Mouse (Mus musculus) MEL (cell line): ENCODE measurements around the gene Nosip. TPM values are rescaled to one million over a fixed set of nuclear protein-coding genes. Genes with fewer than 3 reads are reported as not detected.

Experiments
- DNase-seq: peaks from one replicate; pipeline ENCODE4 v3.0.0; 2011; ENCODE audit warnings: low read depth, low spot score
- H3K27ac ChIP-seq: 2 replicates; pipeline ENCODE4 v1.5.1; 2012; ENCODE audit warnings: low read depth, mild to moderate bottlenecking, control low read depth, low read length, moderate library complexity; ENCODE audit not compliant: control insufficient read depth
- H3K27me3 ChIP-seq, 2 experiments: fragments of 150-350 bp in 1 of 2; sonication (generic) in 1 of 2; 2 replicates each; pipeline ENCODE4 v1.6.1; 2012; ENCODE audit warnings: low read length in 2 of 2, mild to moderate bottlenecking in 2 of 2, improper control_type of control experiment in 1 of 2, moderate library complexity in 1 of 2; ENCODE audit not compliant: insufficient read depth in 2 of 2, control insufficient read depth in 1 of 2
- H3K36me3 ChIP-seq, 2 experiments: 2 replicates each; pipeline ENCODE4 v1.6.1; 2012 to 2014; ENCODE audit warnings: low read length in 2 of 2, improper control_type of control experiment in 1 of 2, inconsistent platforms in 1 of 2, mild to moderate bottlenecking in 1 of 2; ENCODE audit not compliant: insufficient read depth in 2 of 2, control insufficient read depth in 1 of 2
- H3K4me1 ChIP-seq, 2 experiments: fragments of 150-350 bp in 1 of 2; sonication (generic) in 1 of 2; 2 replicates each; pipeline ENCODE4 v1.6.1; 2012; ENCODE audit warnings: low read length in 2 of 2, improper control_type of control experiment in 1 of 2, mild to moderate bottlenecking in 1 of 2; ENCODE audit not compliant: insufficient read depth in 2 of 2, control insufficient read depth in 1 of 2
- H3K4me3 ChIP-seq, 2 experiments: fragments of 150-350 bp in 1 of 2; sonication (generic) in 1 of 2; 2 replicates each; pipeline ENCODE4 v1.5.1; 2012; ENCODE audit warnings: low read depth in 2 of 2, low read length in 2 of 2, mild to moderate bottlenecking in 2 of 2, moderate library complexity in 2 of 2, control low read depth in 1 of 2, improper control_type of control experiment in 1 of 2; ENCODE audit not compliant: control insufficient read depth in 1 of 2, insufficient read depth in 1 of 2
- H3K79me2 ChIP-seq: 2 replicates; pipeline ENCODE4 v1.6.1; 2012; ENCODE audit warnings: mild to moderate bottlenecking, low read length, moderate library complexity; ENCODE audit not compliant: control insufficient read depth, poor library complexity, insufficient read depth
- H3K9ac ChIP-seq: 2 replicates; pipeline ENCODE4 v1.6.1; 2012; ENCODE audit warnings: low read depth, mild to moderate bottlenecking, control low read depth, low read length, moderate library complexity; ENCODE audit not compliant: control insufficient read depth, poor library complexity, severe bottlenecking
- H3K9me3 ChIP-seq: fragments of 150-350 bp; sonication (generic); replicated peaks from 2 replicates; pipeline ENCODE4 v1.6.1; 2012; ENCODE audit warnings: mild to moderate bottlenecking, low read length, improper control_type of control experiment, moderate library complexity; ENCODE audit not compliant: insufficient read depth
- BHLHE40 ChIP-seq: IDR thresholded peaks from 2 replicates; pipeline ENCODE4 v1.6.1; 2012; ENCODE audit warnings: low read depth, mild to moderate bottlenecking, inconsistent platforms, low read length, improper control_type of control experiment, borderline replicate concordance
- CHD1 ChIP-seq: IDR thresholded peaks from 2 replicates; pipeline ENCODE4 v1.6.1; 2012; ENCODE audit warnings: low read depth, mild to moderate bottlenecking, inconsistent platforms, low read length, improper control_type of control experiment
- CHD2 ChIP-seq: IDR thresholded peaks from 2 replicates; pipeline ENCODE4 v1.6.1; 2011; ENCODE audit warnings: low read length, improper control_type of control experiment
- CTCF ChIP-seq, 3 experiments: IDR thresholded peaks in 2 of 3; conservative IDR thresholded peaks in 1 of 3; 2 replicates each; pipeline ENCODE4 v1.5.1; 2011 to 2012; ENCODE audit warnings: low read length in 3 of 3, low read depth in 2 of 3, mild to moderate bottlenecking in 2 of 3, improper control_type of control experiment in 1 of 3, inconsistent platforms in 1 of 3, mixed read lengths in 1 of 3, moderate library complexity in 1 of 3; ENCODE audit not compliant: control insufficient read depth in 1 of 3, insufficient read depth in 1 of 3, poor library complexity in 1 of 3, severe bottlenecking in 1 of 3
- E2F4 ChIP-seq: IDR thresholded peaks from 2 replicates; pipeline ENCODE4 v1.6.1; 2011; ENCODE audit warnings: low read depth, low read length, improper control_type of control experiment, borderline replicate concordance
- ELF1 ChIP-seq: IDR thresholded peaks from 2 replicates; pipeline ENCODE4 v1.6.1; 2014; ENCODE audit warnings: low read depth, mild to moderate bottlenecking, inconsistent platforms, low read length, improper control_type of control experiment, moderate library complexity
- ETS1 ChIP-seq: IDR thresholded peaks from 2 replicates; pipeline ENCODE4 v1.6.1; 2012; ENCODE audit warnings: low read depth, mild to moderate bottlenecking, inconsistent platforms, low read length, improper control_type of control experiment, moderate library complexity
- GABPA ChIP-seq: IDR thresholded peaks from 2 replicates; pipeline ENCODE4 v1.6.1; 2012; ENCODE audit warnings: low read depth, mild to moderate bottlenecking, inconsistent platforms, low read length, improper control_type of control experiment, moderate library complexity
- GATA1 ChIP-seq: IDR thresholded peaks from 2 replicates; pipeline ENCODE4 v1.6.1; 2011; ENCODE audit warnings: low read depth, low read length, improper control_type of control experiment
- HCFC1 ChIP-seq: IDR thresholded peaks from 2 replicates; pipeline ENCODE4 v1.6.1; 2012; ENCODE audit warnings: low read depth, mild to moderate bottlenecking, inconsistent platforms, low read length, improper control_type of control experiment, moderate library complexity
- MAFK ChIP-seq: IDR thresholded peaks from 2 replicates; pipeline ENCODE4 v1.6.1; 2011; ENCODE audit warnings: low read depth, mild to moderate bottlenecking, low read length, improper control_type of control experiment, borderline replicate concordance
- MAX ChIP-seq: IDR thresholded peaks from 2 replicates; pipeline ENCODE4 v1.6.1; 2011; ENCODE audit warnings: low read length, improper control_type of control experiment
- MAZ ChIP-seq: IDR thresholded peaks from 2 replicates; pipeline ENCODE4 v1.6.1; 2012; ENCODE audit warnings: low read depth, mild to moderate bottlenecking, inconsistent platforms, low read length, improper control_type of control experiment
- MEF2A ChIP-seq: IDR thresholded peaks from 2 replicates; pipeline ENCODE4 v1.6.1; 2014; ENCODE audit warnings: low read depth, mild to moderate bottlenecking, inconsistent platforms, low read length, improper control_type of control experiment; ENCODE audit not compliant: poor library complexity, insufficient replicate concordance, severe bottlenecking; ENCODE audit errors: extremely low read depth
- MXI1 ChIP-seq: IDR thresholded peaks from 2 replicates; pipeline ENCODE4 v1.6.1; 2011; ENCODE audit warnings: mild to moderate bottlenecking, low read depth, low read length, improper control_type of control experiment
- MYB ChIP-seq: IDR thresholded peaks from 2 replicates; pipeline ENCODE4 v1.6.1; 2011; ENCODE audit warnings: mild to moderate bottlenecking, low read depth, low read length, improper control_type of control experiment
- MYC ChIP-seq: IDR thresholded peaks from 2 replicates; pipeline ENCODE4 v1.6.1; 2011; ENCODE audit warnings: low read depth, mild to moderate bottlenecking, low read length, improper control_type of control experiment, moderate library complexity
- NELFE ChIP-seq: IDR thresholded peaks from 2 replicates; pipeline ENCODE4 v1.6.1; 2011; ENCODE audit warnings: low read depth, low read length, improper control_type of control experiment
- NRF1 ChIP-seq: IDR thresholded peaks from 2 replicates; pipeline ENCODE4 v1.6.1; 2014; ENCODE audit warnings: low read depth, mild to moderate bottlenecking, inconsistent platforms, low read length, improper control_type of control experiment, moderate library complexity; ENCODE audit not compliant: poor library complexity, insufficient read depth, severe bottlenecking
- POLR2A ChIP-seq, 2 experiments: IDR thresholded peaks; 2 replicates each; pipeline ENCODE4 v1.6.1; 2011 to 2012; ENCODE audit warnings: low read length in 2 of 2, mild to moderate bottlenecking in 2 of 2, control low read depth in 1 of 2, improper control_type of control experiment in 1 of 2, low read depth in 1 of 2, moderate library complexity in 1 of 2; ENCODE audit not compliant: control insufficient read depth in 1 of 2, insufficient read depth in 1 of 2, poor library complexity in 1 of 2
- POLR2AphosphoS2 ChIP-seq: IDR thresholded peaks from 2 replicates; pipeline ENCODE4 v1.6.1; 2011; ENCODE audit warnings: low read length, improper control_type of control experiment
- POLR2AphosphoS5 ChIP-seq: IDR thresholded peaks from 2 replicates; pipeline ENCODE4 v1.6.1; 2012; ENCODE audit warnings: low read depth, borderline replicate concordance, mild to moderate bottlenecking, inconsistent platforms, low read length, moderate library complexity, mixed read lengths
- RAD21 ChIP-seq: IDR thresholded peaks from 2 replicates; pipeline ENCODE4 v1.6.1; 2011; ENCODE audit warnings: mild to moderate bottlenecking, low read depth, low read length, improper control_type of control experiment
- RCOR1 ChIP-seq: IDR thresholded peaks from 2 replicates; pipeline ENCODE4 v1.6.1; 2012; ENCODE audit warnings: low read depth, mild to moderate bottlenecking, inconsistent platforms, low read length, improper control_type of control experiment
- SIN3A ChIP-seq: IDR thresholded peaks from 2 replicates; pipeline ENCODE4 v1.6.1; 2012; ENCODE audit warnings: low read length, improper control_type of control experiment, inconsistent platforms
- TAL1 ChIP-seq: IDR thresholded peaks from 2 replicates; pipeline ENCODE4 v1.6.1; 2012; ENCODE audit warnings: mild to moderate bottlenecking, inconsistent platforms, low read length, moderate library complexity, mixed read lengths
- TBP ChIP-seq: IDR thresholded peaks from 2 replicates; pipeline ENCODE4 v1.8.0; 2011; ENCODE audit warnings: low read depth, low read length, improper control_type of control experiment
- TCF12 ChIP-seq: IDR thresholded peaks from 2 replicates; pipeline ENCODE4 v1.6.1; 2014; ENCODE audit warnings: low read depth, mild to moderate bottlenecking, inconsistent platforms, low read length, improper control_type of control experiment, moderate library complexity
- UBTF ChIP-seq: IDR thresholded peaks from 2 replicates; pipeline ENCODE4 v1.6.1; 2012; ENCODE audit warnings: low read depth, mild to moderate bottlenecking, inconsistent platforms, low read length, improper control_type of control experiment, moderate library complexity, borderline replicate concordance; ENCODE audit not compliant: insufficient read depth
- USF1 ChIP-seq: IDR thresholded peaks from 2 replicates; pipeline ENCODE4 v1.6.1; 2014; ENCODE audit warnings: low read depth, mild to moderate bottlenecking, inconsistent platforms, low read length, improper control_type of control experiment, moderate library complexity
- USF2 ChIP-seq, 2 experiments: IDR thresholded peaks; 2 replicates each; pipeline ENCODE4 v1.6.1; 2011 to 2012; ENCODE audit warnings: improper control_type of control experiment in 2 of 2, low read length in 2 of 2, borderline replicate concordance in 1 of 2, inconsistent platforms in 1 of 2, low read depth in 1 of 2, mild to moderate bottlenecking in 1 of 2; ENCODE audit not compliant: insufficient read depth in 1 of 2
- ZC3H11A ChIP-seq: IDR thresholded peaks from 2 replicates; pipeline ENCODE4 v1.6.1; 2012; ENCODE audit warnings: low read depth, mild to moderate bottlenecking, inconsistent platforms, low read length, improper control_type of control experiment
- ZKSCAN1 ChIP-seq: IDR thresholded peaks from 2 replicates; pipeline ENCODE4 v1.6.1; 2012; ENCODE audit warnings: low read depth, mild to moderate bottlenecking, inconsistent platforms, low read length, improper control_type of control experiment, moderate library complexity
- ZMIZ1 ChIP-seq: IDR thresholded peaks from 2 replicates; pipeline ENCODE4 v1.6.1; 2012; ENCODE audit warnings: low read depth, mild to moderate bottlenecking, inconsistent platforms, low read length, improper control_type of control experiment, moderate library complexity
- ZNF384 ChIP-seq: IDR thresholded peaks from 2 replicates; pipeline ENCODE4 v1.6.1; 2012; ENCODE audit warnings: low read depth, mild to moderate bottlenecking, inconsistent platforms, low read length, improper control_type of control experiment
- polyA plus RNA-seq, 2 experiments: library from polyadenylated mRNA; stranded (reverse) in 1 of 2; unstranded in 1 of 2; fragments of >175 nt in 1 of 2; fragments of >200 nt in 1 of 2; gene quantifications; 2 replicates each; pipeline versions ENCODE4 v1.2.1 to v1.2.4; 2012; ENCODE audit warnings: low replicate concordance in 2 of 2, low read depth in 1 of 2; ENCODE audit not compliant: insufficient read length in 2 of 2, insufficient read depth in 1 of 2, missing spikeins in 1 of 2
- total RNA-seq: library from RNA; depleted of rRNA; stranded (reverse); fragments of 300-350 nt; gene quantifications from 2 replicates; pipeline ENCODE4 v1.2.3, GENCODE M21; 2012

Gene Nosip
- total and polyA plus RNA-seq, 3 experiments, result 50.7 to 78.9 TPM; not detected in 1

GRCm38 (mm10) chr7:45017242-45018061, 44.8 kb upstream of the Nosip start, which contains the start of gene Rras:
Rras (plus strand) TSS chr7:45017961.
- peaks cover 4 to 25% of the 10 kb centered on the region in 2 experiments for H3K4me1 ChIP-seq
- peak; percentile 100 for DNase-seq
- H3K36me3 ChIP-seq, result peaks cover 1 to 17% of the 10 kb centered on the region in 2 experiments; a peak in 2 of 4 replicates
- peak within 1 kb of the TSS; percentile 70 for H3K9ac ChIP-seq
- peaks cover 16% of the 10 kb centered on the region for H3K79me2 ChIP-seq
- no peaks in the 10 kb centered on the region for H3K27me3 ChIP-seq
- peak within 1 kb of the TSS; percentile 83 to 85 for H3K4me3 ChIP-seq
- peak within 1 kb of the TSS; percentile 93 for H3K27ac ChIP-seq
- no peaks in the 10 kb centered on the region for H3K9me3 ChIP-seq
- TF ChIP-seq RAD21 (no peak), USF2 (IDR thresholded peaks at IDR 0.05; ENCODE audit: borderline replicate concordance in 1 of 2, insufficient read depth in 1 of 2, low read depth in 1 of 2, low read length in 2 of 2) (no peak), MXI1 (no peak; the same call in 1 of the 2 replicates), RCOR1 (peak; percentile 18; the same call in 1 of the 2 replicates), TBP (peak; percentile 83), HCFC1 (peak; percentile 72), TAL1 (no peak), POLR2AphosphoS5 (no peak), USF1 (no peak), ZKSCAN1 (no peak), ETS1 (no peak; the same call in 1 of the 2 replicates), NRF1 (0 out of 2 replicates have a peak, but pooled peaks have one; percentile 2), GATA1 (peak; percentile 53), CHD2 (no peak), CHD1 (no peak), POLR2AphosphoS2 (peak; percentile 65; the same call in 1 of the 2 replicates), ZC3H11A (no peak; the same call in 1 of the 2 replicates), MYC (peak; percentile 56), MYB (no peak), POLR2A (IDR thresholded peaks at IDR 0.05; ENCODE audit: control insufficient read depth in 1 of 2, insufficient read depth in 1 of 2, low read depth in 1 of 2, low read length in 2 of 2, poor library complexity in 1 of 2) (peak; percentile 57 to 74; a peak in 3 of 4 replicates), MAX (no peak; the same call in 1 of the 2 replicates), TCF12 (no peak; the same call in 1 of the 2 replicates), SIN3A (peak; percentile 81), BHLHE40 (no peak), MEF2A (no peak), ZMIZ1 (peak; percentile 84), GABPA (no peak), CTCF (IDR thresholded peaks at IDR 0.05 in 2 of 3, conservative IDR thresholded peaks at IDR 0.05 in 1 of 3; ENCODE audit: control insufficient read depth in 1 of 3, insufficient read depth in 1 of 3, low read depth in 2 of 3, low read length in 3 of 3, poor library complexity in 1 of 3, severe bottlenecking in 1 of 3) (peak in 1 of 3 experiments; percentile 17; a peak in 1 of 6 replicates), E2F4 (no peak), UBTF (no peak), ELF1 (peak; percentile 65), NELFE (peak; percentile 62), MAFK (no peak), ZNF384 (0 out of 2 replicates have a peak, but pooled peaks have one; percentile 23), MAZ (0 out of 2 replicates have a peak, but pooled peaks have one; percentile 75)
